Mouse (Mus musculus): ENCODE data around the gene Pacrg.

Pacrg gene

DNA sequence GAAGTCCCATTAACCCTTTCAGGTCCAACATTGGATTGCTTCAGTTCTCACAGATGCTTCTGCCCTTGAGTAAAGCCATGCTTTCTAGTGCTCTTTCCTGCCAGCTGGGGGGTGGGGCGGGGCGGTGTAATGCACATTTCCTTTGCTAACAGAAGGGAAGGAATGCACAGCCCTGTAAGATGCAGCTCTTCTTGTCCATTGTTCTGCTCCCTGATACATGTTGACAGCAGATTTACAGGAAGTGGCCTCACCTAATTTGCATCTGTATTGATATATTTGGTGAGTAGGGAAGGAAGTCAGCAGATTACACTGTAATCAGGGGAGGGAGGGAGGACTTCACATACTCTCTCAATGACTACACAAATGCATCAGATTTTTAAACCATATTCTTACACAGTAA, 100.0 kb downstream of the Pacrg start:
- no peak for DNase-seq (ENCODE audit: low spot score in 2 of 2)

DNA sequence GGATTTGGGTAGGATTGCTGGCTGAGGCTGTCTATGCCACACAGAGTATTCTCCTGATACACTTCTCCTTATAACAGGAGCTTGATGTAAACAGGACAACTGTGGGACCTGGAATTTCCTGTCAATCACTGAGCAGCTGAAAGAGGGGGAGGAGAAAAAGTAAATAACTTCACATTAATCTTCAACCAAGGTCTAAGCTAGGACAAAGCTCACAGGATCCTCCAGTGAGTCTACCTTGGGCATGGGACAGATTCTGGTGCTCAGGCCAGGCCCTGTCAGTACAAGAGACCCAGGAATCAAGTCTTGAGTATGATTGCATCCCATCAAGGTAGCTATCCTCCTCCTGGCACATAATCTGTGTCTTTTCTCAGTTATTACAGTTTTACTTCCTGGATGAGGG, 102.1 kb downstream of the Pacrg start:
- no peak for DNase-seq (ENCODE audit: low spot score in 2 of 2)

DNA sequence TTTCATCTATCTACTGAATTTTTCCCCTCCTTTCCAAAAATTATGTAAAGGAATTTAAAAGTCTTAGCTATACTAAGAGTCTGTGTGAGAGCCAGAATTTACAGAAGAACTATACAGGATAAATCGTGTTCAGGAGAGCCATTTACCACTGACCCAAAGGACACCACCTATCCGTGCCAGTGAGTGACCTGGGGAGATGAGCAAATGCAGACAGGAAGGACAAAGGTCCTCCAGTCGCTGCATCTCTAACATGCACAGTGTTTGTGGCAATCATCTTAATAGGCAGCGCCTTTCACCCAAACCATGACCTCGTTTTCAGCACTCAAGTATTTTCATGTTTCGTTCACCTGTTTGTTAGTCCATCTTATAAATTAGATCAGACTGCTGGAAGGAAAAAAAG, 105.4 kb downstream of the Pacrg start:
- no peak for DNase-seq (ENCODE audit: low spot score in 2 of 2)

DNA sequence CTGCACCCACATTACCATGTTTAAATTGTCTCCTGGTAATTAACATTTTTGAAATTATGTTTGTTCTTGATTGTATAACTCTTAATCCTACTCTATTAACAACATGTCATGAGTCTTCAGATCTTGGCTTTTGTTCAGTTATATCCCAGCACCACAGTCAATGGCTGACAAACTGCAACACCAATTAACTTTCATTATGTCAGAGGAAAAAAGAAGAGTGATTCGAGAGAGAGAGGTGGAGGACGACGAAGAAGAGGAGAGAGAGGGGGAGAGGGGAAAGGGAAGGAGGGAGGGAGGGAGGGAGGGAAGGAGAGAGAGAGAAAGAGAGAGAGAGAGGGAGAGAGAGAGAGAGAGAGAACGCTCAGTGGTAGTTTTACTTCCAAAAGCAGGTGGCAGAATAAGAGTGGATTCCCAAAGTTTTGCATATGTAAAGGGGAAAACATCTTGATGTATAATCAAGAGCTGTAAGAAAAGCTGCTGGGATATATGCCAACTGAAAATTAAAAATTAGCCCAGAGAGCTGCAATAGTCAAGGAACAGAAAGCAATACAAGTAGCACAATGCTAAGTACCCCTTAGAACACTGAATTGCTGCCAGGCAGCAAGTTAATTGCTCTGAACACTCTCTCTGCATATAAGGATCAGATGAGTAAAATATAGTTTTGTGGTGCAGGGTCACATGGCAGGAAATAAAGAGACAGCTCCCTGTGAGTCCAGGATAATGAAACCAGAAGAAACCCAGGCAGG, 107.6 kb downstream of the Pacrg start:
- no peak for DNase-seq (ENCODE audit: low spot score in 2 of 2)

DNA sequence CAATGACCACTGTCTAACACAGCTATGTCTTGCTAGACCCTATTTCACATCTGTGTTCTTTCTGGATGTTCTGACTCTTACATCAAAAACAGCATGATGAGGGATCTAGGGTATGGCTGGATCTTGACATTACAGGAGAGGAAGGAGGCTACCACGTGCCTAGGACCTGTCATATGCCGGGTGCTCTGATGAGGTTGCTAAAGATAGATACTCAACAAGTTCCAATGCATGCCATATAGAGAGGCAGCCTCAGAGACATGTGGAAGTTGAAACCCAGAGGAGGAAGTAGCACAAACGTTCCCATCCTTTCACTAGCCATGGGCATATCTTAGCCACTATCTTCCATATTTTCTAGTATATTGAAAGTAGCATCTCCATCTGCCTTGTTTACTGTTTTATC, 115.3 kb downstream of the Pacrg start:
- no peak for DNase-seq (ENCODE audit: low spot score in 2 of 2)

DNA sequence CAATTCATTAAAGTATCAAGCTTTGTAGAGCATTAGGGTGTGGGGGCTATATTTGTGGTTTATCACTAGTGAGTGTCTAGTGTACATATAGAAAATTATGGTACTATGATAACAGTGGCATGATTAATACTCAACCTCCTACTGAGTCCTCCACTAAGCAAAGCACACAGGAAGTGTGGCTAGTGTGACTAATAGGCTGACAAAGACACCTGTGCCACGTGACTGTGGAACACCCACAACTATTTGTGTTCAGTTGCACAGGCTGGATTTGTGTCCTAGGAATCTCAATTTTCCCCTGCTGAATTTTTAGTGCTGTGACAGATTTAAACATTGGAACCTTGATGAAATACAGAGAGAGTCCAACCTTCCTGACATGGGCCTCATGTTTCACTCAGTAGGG, 118.5 kb downstream of the Pacrg start:
- DNase-seq (ENCODE audit: low spot score in 2 of 2) = no peak

DNA sequence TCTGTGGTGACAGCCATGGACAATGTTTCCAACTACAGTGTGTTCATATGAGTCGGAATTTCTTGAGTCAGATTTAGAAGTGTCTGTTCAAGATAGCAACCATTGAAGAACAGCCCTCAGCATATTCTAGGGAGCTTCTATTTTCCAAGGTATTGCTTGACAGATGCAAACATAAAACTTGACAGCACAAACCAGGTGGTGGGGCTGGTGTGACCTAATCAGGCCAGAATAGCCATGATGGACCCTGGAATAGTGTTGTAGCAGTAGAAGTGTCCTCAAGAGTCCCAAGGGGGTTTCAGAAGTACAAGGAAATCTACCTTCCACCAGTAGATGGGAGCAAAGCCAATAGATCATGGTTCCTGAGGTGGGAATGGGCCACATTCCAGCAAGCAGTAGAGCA, 123.0 kb downstream of the Pacrg start:
- no peak for DNase-seq (ENCODE audit: low spot score in 2 of 2)

DNA sequence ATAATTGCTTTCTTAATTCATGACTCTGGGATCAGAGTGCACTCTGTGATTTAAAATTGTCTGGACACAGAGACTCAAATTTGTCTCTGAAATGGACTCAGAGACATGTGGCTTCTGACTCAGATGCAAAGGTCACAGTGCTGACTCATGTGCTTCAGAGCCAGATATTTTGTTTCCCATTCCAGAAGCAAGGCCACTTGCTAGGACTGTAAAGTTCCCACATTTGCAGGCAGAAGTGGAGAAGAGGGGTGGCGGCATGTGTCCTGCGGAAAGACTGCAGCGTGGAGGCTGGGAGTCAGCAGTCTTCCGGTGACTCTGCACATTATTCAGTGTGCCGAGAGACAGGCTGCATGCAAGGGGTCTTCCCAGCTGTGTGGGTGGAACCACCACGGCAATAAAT, 137.3 kb downstream of the Pacrg start:
- no peak for DNase-seq (ENCODE audit: low spot score in 2 of 2)

DNA sequence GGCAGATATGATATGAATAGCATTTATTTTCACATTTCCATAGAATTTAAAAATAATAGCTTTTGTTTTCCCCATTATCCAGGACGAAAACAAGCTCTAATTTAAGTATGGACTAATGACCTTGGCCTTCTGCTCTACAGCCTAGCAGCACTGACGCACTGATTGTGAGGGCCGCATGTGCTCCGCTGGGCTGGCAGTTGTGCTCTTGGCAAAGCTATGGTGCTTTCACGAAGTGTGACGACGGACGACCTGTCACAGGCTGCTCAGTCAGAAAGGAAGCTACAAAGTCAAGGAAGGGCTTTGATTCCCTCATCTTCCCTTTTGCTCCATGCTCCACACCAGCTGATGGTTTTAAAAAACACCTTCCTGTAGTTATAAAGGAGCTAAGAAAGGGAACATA, 142.1 kb downstream of the Pacrg start:
- no peak for DNase-seq (ENCODE audit: low spot score in 2 of 2)

DNA sequence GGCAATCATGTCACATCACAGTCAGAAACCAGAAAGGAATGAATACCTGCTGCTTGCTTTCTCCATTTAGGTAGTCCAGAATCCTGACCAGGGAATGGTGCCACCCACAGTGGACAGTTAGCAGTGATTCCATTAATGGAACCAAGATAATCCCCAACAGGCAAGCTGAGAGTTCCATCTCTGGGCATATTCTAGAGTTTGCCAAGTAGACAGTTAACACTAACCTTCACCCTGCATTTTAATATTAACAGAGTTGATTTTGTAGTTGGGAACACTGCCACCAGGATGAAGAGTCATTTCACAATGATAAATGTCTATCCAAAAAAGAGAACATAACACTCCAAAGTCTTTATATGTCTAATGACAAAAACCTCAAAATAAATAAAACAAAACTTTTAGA, 144.7 kb downstream of the Pacrg start:
- no peak for DNase-seq (ENCODE audit: low spot score in 2 of 2)

DNA sequence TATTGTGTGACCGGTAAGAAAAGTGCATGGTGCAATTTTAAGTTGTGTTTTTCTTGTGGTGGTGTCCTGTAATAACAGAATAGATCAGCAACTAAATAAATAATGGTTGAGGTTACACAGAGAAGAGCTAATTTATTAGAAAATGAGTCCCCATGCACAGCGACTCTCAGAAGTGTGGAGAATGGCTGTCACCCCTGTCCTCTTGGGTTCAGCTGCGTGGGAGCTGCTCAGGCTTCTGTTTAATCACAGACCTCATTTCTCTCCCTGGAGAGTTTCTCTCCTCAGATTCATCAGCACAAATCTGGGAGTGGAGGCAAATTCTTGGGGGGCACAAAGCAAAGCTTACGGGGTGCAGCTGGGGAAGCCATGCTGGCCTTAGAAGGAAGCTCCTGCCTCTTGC, 163.0 kb downstream of the Pacrg start:
- no peak for DNase-seq (ENCODE audit: low spot score in 2 of 2)

DNA sequence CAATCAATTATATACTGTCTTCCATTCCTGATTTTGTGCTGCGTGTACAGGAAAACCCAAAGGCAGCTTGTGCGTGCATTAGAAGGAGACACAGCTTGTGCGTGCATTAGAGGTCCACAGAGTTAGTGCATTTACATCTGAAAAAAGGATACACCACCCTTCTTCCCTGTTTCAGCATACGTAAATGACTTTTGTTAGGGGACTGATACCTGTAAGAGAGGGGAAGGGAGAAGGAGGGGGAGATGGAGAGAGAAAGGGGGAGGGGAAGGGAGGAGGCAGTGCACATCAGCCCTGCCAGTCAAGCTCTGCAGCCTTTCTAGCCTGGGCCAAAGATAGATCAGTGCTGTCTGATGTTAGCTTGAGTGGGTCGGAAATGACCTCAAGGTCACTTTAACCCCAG, 164.6 kb downstream of the Pacrg start:
- DNase-seq (ENCODE audit: low spot score in 2 of 2) = no peak

DNA sequence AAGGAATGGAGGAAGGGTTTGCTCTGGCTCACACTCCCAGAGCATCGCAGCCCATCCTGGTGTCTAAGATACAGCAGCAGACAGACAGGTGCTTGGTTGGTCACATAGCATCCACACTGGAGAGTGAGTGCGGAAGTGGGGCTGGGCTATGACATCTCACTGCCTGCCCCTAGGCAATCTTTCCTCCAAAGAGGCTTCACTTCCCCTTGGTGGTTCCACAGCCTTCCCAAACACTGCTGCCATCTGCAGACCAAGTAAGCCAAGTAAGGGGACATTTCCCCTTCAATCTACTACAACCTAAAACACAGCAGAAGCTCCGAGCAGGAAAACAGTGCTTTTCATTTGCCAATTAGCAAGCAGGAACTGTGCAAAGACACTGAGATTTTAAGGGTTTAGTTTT, 165.1 kb downstream of the Pacrg start:
- no peak for DNase-seq (ENCODE audit: low spot score in 2 of 2)

DNA sequence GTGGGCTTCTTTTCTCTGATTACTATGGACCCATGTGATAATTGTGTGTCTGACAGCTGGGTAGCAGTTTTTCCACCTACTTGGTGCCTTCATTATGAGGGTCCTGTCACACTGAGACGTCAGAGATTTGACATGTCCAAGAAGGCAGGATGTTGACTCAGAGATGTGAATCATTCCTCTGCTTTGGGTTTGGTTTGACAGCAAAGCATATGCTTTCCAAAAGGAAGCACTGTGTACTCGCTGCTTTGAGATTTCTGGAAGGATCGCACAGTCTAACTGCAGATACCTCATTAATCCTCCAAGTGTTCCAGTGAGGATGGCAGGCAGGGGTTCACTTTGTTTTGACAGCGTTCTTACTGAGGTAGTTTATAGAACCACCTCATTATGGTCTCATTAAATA, 178.8 kb downstream of the Pacrg start:
- DNase-seq (ENCODE audit: low spot score in 2 of 2) = no peak

DNA sequence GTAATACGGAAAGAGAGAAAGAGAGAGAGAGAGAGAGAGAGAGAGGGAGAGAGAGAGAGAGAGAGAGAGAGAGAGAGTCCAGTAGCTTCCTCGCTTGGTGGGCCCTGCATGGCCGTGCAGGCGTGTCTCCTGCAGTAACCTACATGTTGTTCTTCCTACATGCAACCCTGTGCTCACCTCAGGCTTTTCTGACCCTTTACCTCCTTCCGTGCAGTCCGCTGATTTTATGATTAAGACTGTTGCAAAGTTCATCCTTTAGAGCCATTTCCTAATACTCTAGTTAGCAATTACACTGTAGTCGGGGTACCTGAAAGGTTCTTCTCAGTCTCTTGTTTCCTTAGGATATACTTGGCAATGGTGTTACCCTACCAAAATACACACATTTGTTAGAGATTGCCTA, 196.5 kb downstream of the Pacrg start:
- DNase-seq (ENCODE audit: low spot score in 2 of 2) = no peak

DNA sequence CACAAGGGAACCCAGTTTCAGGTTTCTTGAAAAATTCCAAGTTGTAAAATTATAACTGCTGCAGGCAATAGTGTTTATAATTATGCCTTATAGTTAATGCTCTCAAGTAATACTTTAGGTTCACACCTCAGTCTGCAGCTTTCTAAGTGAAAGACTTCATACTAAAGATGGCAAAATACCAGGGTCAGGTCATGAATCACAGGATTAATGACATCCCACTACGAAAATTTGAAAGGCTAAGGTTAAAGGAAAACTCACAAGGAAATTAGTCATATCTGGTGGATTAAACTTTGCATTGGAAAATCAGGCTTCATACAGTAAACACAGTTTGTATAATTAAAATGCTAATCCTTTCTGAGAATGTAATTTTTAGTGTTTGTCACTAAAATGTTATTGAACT, 200.3 kb downstream of the Pacrg start:
- DNase-seq (ENCODE audit: low spot score in 2 of 2) = no peak

DNA sequence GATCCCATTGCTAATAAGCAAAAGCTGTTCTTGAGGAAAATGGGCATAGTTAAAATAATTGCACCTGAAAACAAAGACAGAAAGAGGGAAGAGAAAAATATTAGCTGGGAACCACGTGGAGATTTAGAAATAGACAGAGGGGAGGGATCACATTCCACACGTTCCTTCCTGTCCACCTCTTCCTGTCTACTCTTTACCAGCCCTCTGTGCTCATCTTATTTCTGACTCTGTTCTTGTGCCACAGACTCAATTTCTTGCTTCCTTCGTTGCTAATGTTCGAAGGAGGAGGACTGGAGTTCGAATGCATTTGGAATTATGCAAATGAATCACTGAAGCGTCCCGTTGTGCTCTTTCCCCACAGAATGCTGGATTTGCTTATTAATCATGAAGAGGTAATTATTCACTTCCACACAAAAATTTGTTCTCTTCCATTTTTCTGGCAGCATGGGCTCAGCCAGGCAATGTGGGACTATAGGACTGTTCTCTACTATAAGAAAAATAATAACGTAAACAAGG, 204.1 kb downstream of the Pacrg start:
- no peak for DNase-seq (ENCODE audit: low spot score in 2 of 2)

DNA sequence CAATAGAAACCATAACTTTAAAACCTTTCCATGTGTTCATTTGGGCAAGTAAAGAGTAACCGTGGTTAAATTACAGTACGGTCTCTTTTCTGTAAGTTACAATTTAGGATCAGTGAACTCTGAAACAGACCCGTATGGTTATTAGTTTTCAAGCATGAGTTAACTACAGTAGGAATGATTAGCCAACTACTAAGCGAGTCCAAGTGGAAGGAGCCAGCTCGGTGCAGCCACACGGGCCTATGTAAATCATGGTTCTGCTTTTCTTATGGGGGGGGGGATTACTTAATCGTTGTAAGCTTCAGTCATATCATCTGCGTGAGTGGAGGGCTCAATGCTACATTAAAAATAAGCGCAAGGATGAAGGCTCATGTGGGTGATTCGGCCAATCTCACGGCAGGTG, 204.6 kb downstream of the Pacrg start:
- DNase-seq (ENCODE audit: low spot score in 2 of 2) = no peak

DNA sequence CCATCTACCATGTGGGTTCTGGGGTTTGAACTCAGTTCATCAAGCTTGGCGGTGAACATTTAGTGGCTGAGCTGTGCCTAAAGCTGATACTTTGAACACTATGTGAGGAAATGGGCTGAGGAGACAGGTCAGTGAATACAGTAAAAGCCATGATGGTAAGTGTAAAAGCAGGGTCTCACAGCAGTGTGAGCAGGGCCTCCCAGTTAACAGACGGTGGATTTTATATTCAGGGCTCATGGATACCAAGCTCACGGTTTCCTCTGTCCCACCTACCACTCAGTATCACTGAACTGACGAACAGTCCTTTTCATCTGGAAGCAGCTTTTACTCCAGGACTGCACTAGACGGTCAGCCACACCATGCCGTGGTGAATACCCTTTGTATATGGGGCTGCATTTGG, 205.1 kb downstream of the Pacrg start:
- DNase-seq (ENCODE audit: low spot score in 2 of 2) = no peak

DNA sequence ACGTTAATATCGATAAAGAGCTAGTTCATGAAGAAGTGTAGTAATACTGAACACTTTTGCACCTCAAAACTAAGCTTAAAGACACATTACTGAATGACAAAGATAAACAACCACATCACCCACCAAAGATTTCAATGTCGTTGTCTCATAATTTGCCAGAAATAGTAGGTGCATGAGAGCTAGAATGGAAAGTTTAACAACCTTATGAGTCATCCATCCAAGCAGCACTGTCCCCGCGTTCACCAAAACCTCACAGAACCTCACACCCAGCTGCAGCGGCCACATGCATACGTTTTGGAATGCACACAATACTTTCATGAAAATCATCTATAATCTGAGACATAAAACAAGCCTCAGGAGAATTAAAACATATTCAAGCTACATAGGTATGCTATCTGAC, 206.3 kb downstream of the Pacrg start:
- no peak for DNase-seq (ENCODE audit: low spot score in 2 of 2)

DNA sequence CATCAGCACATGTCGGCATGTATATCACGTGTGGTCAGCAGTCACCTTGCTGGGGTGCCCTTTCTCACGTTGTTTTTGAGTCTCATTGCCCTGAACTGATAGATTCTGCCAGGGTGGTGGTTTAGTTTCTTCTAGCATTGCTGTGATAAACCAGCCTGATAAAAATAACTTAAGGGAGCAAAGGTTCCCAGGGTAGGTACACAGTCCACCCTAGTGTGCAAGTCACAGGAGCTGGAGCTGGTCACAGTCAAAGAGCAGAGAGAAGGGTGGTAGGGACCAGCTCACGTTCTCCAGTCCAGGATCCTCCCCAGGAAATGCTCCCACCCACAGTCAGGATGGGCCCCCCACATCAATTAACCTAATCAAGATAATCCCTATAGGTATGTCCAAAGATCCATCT, 211.9 kb downstream of the Pacrg start:
- no peak for DNase-seq (ENCODE audit: low spot score in 2 of 2)

DNA sequence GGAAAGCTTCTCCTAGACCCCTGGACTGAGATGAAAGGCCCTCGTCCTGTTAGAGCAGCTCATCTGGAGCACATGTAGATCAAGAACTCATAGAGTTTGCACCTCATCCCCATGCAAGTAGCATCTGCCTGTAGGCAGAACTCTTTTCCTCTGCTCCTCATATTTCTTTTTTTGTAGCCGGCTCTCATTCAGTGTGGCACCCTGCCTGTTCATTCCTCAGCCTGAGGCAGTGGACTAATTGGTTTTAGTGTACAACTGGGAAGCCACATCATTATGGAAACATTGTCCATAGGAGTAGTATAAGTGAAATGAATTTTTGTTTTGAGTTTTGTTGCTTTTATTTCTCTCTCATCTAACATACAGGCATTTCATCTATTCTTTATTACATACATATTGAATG, 212.6 kb downstream of the Pacrg start:
- no peak for DNase-seq (ENCODE audit: low spot score in 2 of 2)

DNA sequence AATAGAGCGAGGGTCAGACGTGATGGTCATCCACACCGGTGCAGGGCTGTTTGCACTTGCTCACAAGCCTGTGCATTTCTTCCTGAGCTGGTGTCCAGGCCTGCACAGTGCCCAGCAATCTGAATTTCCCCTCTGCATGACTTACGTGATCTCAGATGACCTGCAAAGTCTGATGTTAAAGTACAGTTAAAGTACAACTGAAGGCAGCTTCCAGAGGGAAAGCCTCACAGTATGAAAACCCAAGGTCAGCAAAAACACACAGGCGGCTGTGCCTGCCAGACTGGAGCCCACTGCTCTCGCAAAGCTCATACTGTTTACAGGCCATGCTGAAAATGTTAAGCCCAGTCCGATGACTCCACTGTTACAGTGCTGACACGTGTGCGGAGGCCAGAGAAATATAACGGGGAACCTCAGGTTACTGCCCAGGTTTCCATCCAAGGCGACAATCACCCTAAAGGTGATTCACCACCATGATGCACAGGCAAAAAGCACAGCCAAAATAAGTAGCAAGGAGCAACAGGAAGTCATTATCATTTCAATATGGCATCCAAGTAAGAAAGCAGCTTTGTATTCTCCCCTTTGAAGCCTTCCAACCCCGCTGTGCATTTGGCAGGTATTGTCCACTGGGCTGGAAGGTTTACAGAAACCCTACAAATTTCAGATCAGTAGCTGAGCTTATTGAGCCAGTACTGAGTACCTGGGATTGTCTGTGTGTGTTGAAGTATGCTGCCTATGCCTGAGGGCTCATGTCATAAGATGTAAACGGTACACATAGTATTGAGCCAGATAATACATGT, 213.6 kb downstream of the Pacrg start:
- DNase-seq (ENCODE audit: low spot score in 2 of 2) = no peak
